Mouse (Mus musculus) myocyte (in vitro differentiated cells): ENCODE measurements around the gene Zfp831. TPM values are rescaled to one million over a fixed set of nuclear protein-coding genes. Genes with fewer than 3 reads are reported as not detected.

ENCODE experiments used
- H3K27me3 ChIP-seq: one replicate; pipeline ENCODE4 v1.6.1; 2011; ENCODE audit not compliant: control insufficient read depth, insufficient read depth, insufficient read length
- H3K36me3 ChIP-seq: one replicate; pipeline ENCODE4 v1.6.1; 2011; ENCODE audit not compliant: control insufficient read depth, insufficient read depth
- H3K4me2 ChIP-seq: one replicate; pipeline ENCODE4 v1.6.1; 2011; ENCODE audit warnings: low read depth, control low read depth
- H3K4me3 ChIP-seq: one replicate; pipeline ENCODE4 v1.5.1; 2011; ENCODE audit warnings: mild to moderate bottlenecking, control low read depth, moderate library complexity
- H3K79me2 ChIP-seq: one replicate; pipeline ENCODE4 v1.6.1; 2011; ENCODE audit not compliant: control insufficient read depth, insufficient read depth
- H3ac ChIP-seq: one replicate; pipeline ENCODE4 v1.6.1; 2011; ENCODE audit not compliant: control insufficient read depth, insufficient read length
- CEBPB ChIP-seq: IDR thresholded peaks from 2 replicates; pipeline ENCODE4 v1.6.1; 2011; ENCODE audit warnings: mild to moderate bottlenecking, moderate library complexity; ENCODE audit not compliant: poor library complexity, insufficient read depth, severe bottlenecking
- E2F4 ChIP-seq: IDR thresholded peaks from one replicate; pipeline ENCODE4 v1.6.1; 2011; ENCODE audit warnings: mild to moderate bottlenecking, control low read depth, moderate library complexity; ENCODE audit not compliant: insufficient read depth
- MAX ChIP-seq: IDR thresholded peaks from one replicate; pipeline ENCODE4 v1.6.1; 2011; ENCODE audit warnings: low read depth, mild to moderate bottlenecking, control low read depth
- MYOD1 ChIP-seq, 3 experiments: IDR thresholded peaks; one replicate each; pipeline ENCODE4 v1.6.1; 2011; ENCODE audit warnings: control low read depth in 2 of 3, low read depth in 2 of 3, mild to moderate bottlenecking in 2 of 3, moderate library complexity in 1 of 3; ENCODE audit not compliant: insufficient read length in 2 of 3, control insufficient read depth in 1 of 3
- MYOG ChIP-seq, 3 experiments: IDR thresholded peaks; one replicate each; pipeline ENCODE4 v1.6.1; 2011; ENCODE audit warnings: control low read depth in 2 of 3, low read depth in 2 of 3, mild to moderate bottlenecking in 2 of 3; ENCODE audit not compliant: insufficient read length in 2 of 3, control insufficient read depth in 1 of 3, insufficient read depth in 1 of 3
- POLR2A ChIP-seq: IDR thresholded peaks from one replicate; pipeline ENCODE4 v1.6.1; 2011; ENCODE audit warnings: low read depth, mild to moderate bottlenecking, control low read depth, moderate library complexity; ENCODE audit not compliant: insufficient read length
- POLR2AphosphoS2 ChIP-seq: IDR thresholded peaks from one replicate; pipeline ENCODE4 v1.6.1; 2011; ENCODE audit warnings: low read depth, control low read depth; ENCODE audit not compliant: insufficient read length
- REST ChIP-seq: IDR thresholded peaks from one replicate; pipeline ENCODE4 v1.6.1; 2011; ENCODE audit warnings: mild to moderate bottlenecking, control low read depth, moderate library complexity; ENCODE audit not compliant: insufficient read depth, insufficient read length
- SRF ChIP-seq: IDR thresholded peaks from one replicate; pipeline ENCODE4 v1.6.1; 2011; ENCODE audit warnings: low read depth; ENCODE audit not compliant: control insufficient read depth, insufficient read length
- TCF12 ChIP-seq: IDR thresholded peaks from one replicate; pipeline ENCODE4 v1.6.1; 2011; ENCODE audit warnings: mild to moderate bottlenecking, control low read depth; ENCODE audit not compliant: poor library complexity, insufficient read depth, severe bottlenecking
- TCF3 ChIP-seq: IDR thresholded peaks from one replicate; pipeline ENCODE4 v1.6.1; 2011; ENCODE audit warnings: low read depth, control low read depth; ENCODE audit not compliant: insufficient read length
- USF1 ChIP-seq: IDR thresholded peaks from one replicate; pipeline ENCODE4 v1.6.1; 2011; ENCODE audit warnings: low read depth, mild to moderate bottlenecking, control low read depth, moderate library complexity
- polyA plus RNA-seq: library from polyadenylated mRNA; unstranded; fragments of >200 nt; fragmentation: generic; extraction: Trizol; gene quantifications from one replicate; pipeline ENCODE4 v1.2.1, GENCODE M21; 2012; ENCODE audit warnings: missing spikeins

Zfp831 gene
- polyA plus RNA-seq, 1 experiment: not detected

GRCm38 (mm10) chr2:174658229-174658844, 15.0 kb downstream of the Zfp831 start:
- H3K4me3 ChIP-seq: no peak overlapping the region

GRCm38 (mm10) chr2:174659874-174660273, 16.5 kb downstream of the Zfp831 start:
- H3K4me2 ChIP-seq: no peak overlapping the region
- no peak overlapping the region for H3K4me3 ChIP-seq
- TF ChIP-seq USF1: no peak
- TF ChIP-seq CEBPB: no peak
- TF ChIP-seq TCF12: no peak
- no peak for TF ChIP-seq MYOG (IDR thresholded peaks at IDR 0.05; ENCODE audit: control insufficient read depth in 1 of 3, insufficient read depth in 1 of 3, insufficient read length in 2 of 3, low read depth in 2 of 3)
- no peak for TF ChIP-seq POLR2A
- no peak for TF ChIP-seq POLR2AphosphoS2
- no peak for TF ChIP-seq TCF3
- TF ChIP-seq E2F4: no peak
- TF ChIP-seq MAX: no peak
- no peak for TF ChIP-seq MYOD1 (IDR thresholded peaks at IDR 0.05; ENCODE audit: control insufficient read depth in 1 of 3, insufficient read length in 2 of 3, low read depth in 2 of 3)
- no peak for TF ChIP-seq SRF
- no peak for TF ChIP-seq REST
- H3ac ChIP-seq: no peak overlapping the region
- H3K79me2 ChIP-seq: no peaks in the 10 kb centered on the region
- H3K27me3 ChIP-seq: no peaks in the 10 kb centered on the region
- no peaks in the 10 kb centered on the region for H3K36me3 ChIP-seq

More at GRCm38 (mm10) chr2:174658229-174658844, 15.0 kb downstream of the Zfp831 start:
- no peaks in the 10 kb centered on the region for H3K27me3 ChIP-seq
- H3K36me3 ChIP-seq: no peaks in the 10 kb centered on the region
- no peaks in the 10 kb centered on the region for H3K79me2 ChIP-seq
- no peak overlapping the region for H3ac ChIP-seq
- TF ChIP-seq TCF3 (no peak), MYOG (IDR thresholded peaks at IDR 0.05; ENCODE audit: control insufficient read depth in 1 of 3, insufficient read depth in 1 of 3, insufficient read length in 2 of 3, low read depth in 2 of 3) (no peak), USF1 (no peak), REST (no peak), MYOD1 (IDR thresholded peaks at IDR 0.05; ENCODE audit: control insufficient read depth in 1 of 3, insufficient read length in 2 of 3, low read depth in 2 of 3) (no peak), TCF12 (no peak)
- H3K4me2 ChIP-seq: no peak overlapping the region

GRCm38 (mm10) chr2:174660321-174660720, 17.0 kb downstream of the Zfp831 start:
- TF ChIP-seq MYOG (IDR thresholded peaks at IDR 0.05; ENCODE audit: control insufficient read depth in 1 of 3, insufficient read depth in 1 of 3, insufficient read length in 2 of 3, low read depth in 2 of 3) (no peak), MAX (no peak), MYOD1 (IDR thresholded peaks at IDR 0.05; ENCODE audit: control insufficient read depth in 1 of 3, insufficient read length in 2 of 3, low read depth in 2 of 3) (no peak), TCF3 (no peak), POLR2AphosphoS2 (no peak), POLR2A (no peak), REST (no peak), TCF12 (no peak)
- Histone ChIP-seq H3K4me3 (no peak overlapping the region), H3K4me2 (no peak overlapping the region), H3ac (no peak overlapping the region), H3K36me3 (no peaks in the 10 kb centered on the region), H3K79me2 (no peaks in the 10 kb centered on the region), H3K27me3 (no peaks in the 10 kb centered on the region)

- Histone ChIP-seq H3K27me3 (no peaks in the 10 kb centered on the region), H3K36me3 (no peaks in the 10 kb centered on the region), H3K79me2 (no peaks in the 10 kb centered on the region), H3ac (no peak overlapping the region), H3K4me3 (no peak overlapping the region), H3K4me2 (no peak overlapping the region)
- TF ChIP-seq REST (no peak), MAX (no peak), POLR2A (no peak), TCF12 (no peak), E2F4 (no peak), SRF (no peak), USF1 (no peak), TCF3 (no peak), MYOD1 (IDR thresholded peaks at IDR 0.05; ENCODE audit: control insufficient read depth in 1 of 3, insufficient read length in 2 of 3, low read depth in 2 of 3) (no peak), CEBPB (no peak), POLR2AphosphoS2 (no peak), MYOG (IDR thresholded peaks at IDR 0.05; ENCODE audit: control insufficient read depth in 1 of 3, insufficient read depth in 1 of 3, insufficient read length in 2 of 3, low read depth in 2 of 3) (no peak)
These were observed 18.3 kb downstream of the Zfp831 start for GRCm38 (mm10) chr2:174661436-174662171.
